Mouse (Mus musculus): ENCODE data around the gene Slitrk2. TPM values are rescaled to one million over a fixed set of nuclear protein-coding genes. Genes with fewer than 3 reads are reported as not detected.

The Slitrk2 gene
- 0.49 and 0.50 TPM in 2 replicates for polyA plus RNA-seq (2015; fragmentation: Nextera tagmentation; extraction: Ambion mirVana)

DNA sequence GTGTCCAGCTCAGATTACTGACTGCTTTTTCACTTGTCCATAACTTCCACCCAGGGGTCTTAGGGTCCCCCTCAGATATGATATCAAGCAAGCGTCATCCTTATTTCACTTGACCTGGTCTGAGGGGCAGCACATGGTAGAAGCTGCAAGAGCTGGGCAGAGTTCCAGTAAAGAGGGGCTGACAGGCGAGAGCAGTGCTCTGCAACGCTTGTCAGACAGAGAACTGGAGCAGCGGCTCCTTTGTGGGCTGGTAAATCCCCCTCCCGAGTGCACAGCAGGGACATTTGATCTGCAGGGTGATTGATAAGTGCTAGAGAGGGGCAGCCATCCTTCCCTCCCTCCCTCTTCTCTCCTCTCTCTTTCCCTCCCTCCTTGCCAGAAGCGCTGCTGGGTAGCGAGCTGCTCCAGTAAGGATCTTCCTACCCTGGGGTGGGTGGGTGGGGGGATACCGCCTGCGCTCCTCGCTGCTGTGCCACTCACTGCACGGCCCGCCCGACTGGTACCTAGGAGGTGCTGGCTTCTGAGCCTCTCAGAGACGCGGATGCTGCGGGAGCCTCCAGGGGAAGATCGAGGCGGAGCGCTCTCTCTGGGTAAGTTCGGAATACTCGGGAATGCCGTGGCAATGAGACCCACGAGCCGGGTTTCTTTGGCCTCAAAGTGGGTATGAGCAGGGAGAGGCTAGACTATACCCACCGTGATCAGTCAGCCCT lies at the start of gene Slitrk2:
Slitrk2 (plus strand) TSS at position 408 of the 710 bp plus-strand sequence.
- no peaks in the 10 kb centered on the region; the same call in 1 of the 2 replicates for H3K27me3 ChIP-seq (ENCODE audit: insufficient read depth, low read length)
- H3K4me1 ChIP-seq (ENCODE audit: insufficient read depth, low read length) = no peaks in the 10 kb centered on the region
- 0 out of 2 replicates have a peak within 1 kb of the TSS, but pooled peaks have one; percentile 35 for H3K9ac ChIP-seq (replicated peaks; ENCODE audit: low read length)
- 14% methylated on average over 25 of the region's 25 CpGs for WGBS
- peak; percentile 58 for ATAC-seq (ENCODE audit: low FRiP score, low TSS enrichment)
- peak within 1 kb of the TSS; percentile 33 for H3K4me3 ChIP-seq (ENCODE audit: low read length)
- no peaks in the 10 kb centered on the region for H3K36me3 ChIP-seq (ENCODE audit: insufficient read depth, low read length)
- no peak within 1 kb of the TSS for H3K27ac ChIP-seq (ENCODE audit: low read length)
- H3K9me3 ChIP-seq (ENCODE audit: low read length) = no peaks in the 10 kb centered on the region
- H3K4me2 ChIP-seq (replicated peaks; ENCODE audit: low read depth, low read length) = peak within 1 kb of the TSS; percentile 59

GRCm38 (mm10) chrX:66605490-66605889 lies 43.6 kb upstream of the Slitrk2 start:
- no peaks in the 10 kb centered on the region for H3K4me1 ChIP-seq (ENCODE audit: insufficient read depth, low read length)
- no peak overlapping the region for H3K4me2 ChIP-seq (replicated peaks; ENCODE audit: low read depth, low read length)
- H3K9me3 ChIP-seq (ENCODE audit: low read length) = no peaks in the 10 kb centered on the region
- 82% methylated on average over 3 of the region's 3 CpGs for WGBS
- H3K4me3 ChIP-seq (ENCODE audit: low read length) = no peak overlapping the region
- H3K27me3 ChIP-seq (ENCODE audit: insufficient read depth, low read length) = no peaks in the 10 kb centered on the region
- H3K9ac ChIP-seq (replicated peaks; ENCODE audit: low read length) = no peak overlapping the region
- no peaks in the 10 kb centered on the region for H3K36me3 ChIP-seq (ENCODE audit: insufficient read depth, low read length)
- ATAC-seq (ENCODE audit: low FRiP score, low TSS enrichment) = no peak
- no peak overlapping the region for H3K27ac ChIP-seq (ENCODE audit: low read length)

DNA sequence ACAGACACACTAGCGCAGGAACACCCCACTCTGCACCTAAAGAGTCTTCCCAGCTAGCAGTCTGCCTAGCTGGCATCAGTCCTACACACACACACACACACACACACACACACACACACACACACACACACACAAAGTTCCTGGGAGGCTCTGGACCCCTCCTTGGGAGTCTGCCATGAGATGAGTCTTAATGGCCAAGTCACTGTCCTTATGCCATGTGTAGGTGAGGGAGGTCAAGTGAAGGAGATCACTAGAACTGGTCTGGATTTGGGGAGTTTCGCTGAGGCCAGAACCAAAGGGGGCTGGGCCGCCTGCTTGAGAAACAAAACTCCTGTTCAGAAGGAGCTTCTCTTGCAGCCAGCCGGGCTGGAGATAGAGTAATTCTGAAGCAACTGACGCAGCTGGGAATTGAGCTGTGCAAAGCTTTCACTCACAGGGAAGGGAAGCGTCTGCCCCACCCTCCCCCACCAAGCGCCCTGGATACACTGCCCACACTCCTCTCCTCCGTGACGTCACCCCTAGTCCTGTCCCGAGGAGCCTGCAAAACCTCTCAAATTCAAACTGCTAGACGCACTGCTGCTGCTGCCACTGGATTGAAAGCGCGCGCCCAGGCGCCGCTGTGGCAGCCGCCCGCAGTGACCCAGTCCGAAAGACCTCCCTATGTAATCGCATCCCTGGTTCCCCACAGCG lies 3.5 kb downstream of the Slitrk2 start:
- Histone ChIP-seq H3K27ac (ENCODE audit: low read length) (no peak overlapping the region), H3K27me3 (ENCODE audit: insufficient read depth, low read length) (no peaks in the 10 kb centered on the region; the same call in 1 of the 2 replicates), H3K4me2 (replicated peaks; ENCODE audit: low read depth, low read length) (peak overlapping the region; percentile 61), H3K36me3 (ENCODE audit: insufficient read depth, low read length) (no peaks in the 10 kb centered on the region), H3K4me3 (ENCODE audit: low read length) (peak overlapping the region; percentile 44), H3K9ac (replicated peaks; ENCODE audit: low read length) (0 out of 2 replicates have a peak overlapping the region, but pooled peaks have one; percentile 11), H3K4me1 (ENCODE audit: insufficient read depth, low read length) (no peaks in the 10 kb centered on the region), H3K9me3 (ENCODE audit: low read length) (no peaks in the 10 kb centered on the region)
- 13% methylated on average over 21 of the region's 21 CpGs for WGBS
- ATAC-seq (ENCODE audit: low FRiP score, low TSS enrichment) = peak; percentile 87; the same call in 1 of the 2 replicates

DNA sequence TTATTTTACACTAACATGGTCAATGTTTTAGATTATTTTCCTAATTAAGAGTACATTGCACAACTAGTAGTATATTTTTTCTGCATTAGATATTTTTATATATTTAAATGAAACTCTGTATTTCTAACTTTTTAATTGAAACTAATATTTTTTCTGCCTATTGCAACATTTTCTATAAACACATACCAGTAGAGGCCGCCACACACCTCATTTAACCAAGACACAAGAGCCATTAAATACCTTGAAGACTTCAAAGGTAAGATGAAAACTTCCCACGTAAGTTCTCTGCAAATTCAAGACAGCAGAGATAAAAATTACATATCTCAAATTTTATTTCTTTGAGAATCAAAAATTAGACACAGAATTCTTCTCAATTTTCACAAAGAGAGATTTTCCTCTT lies 8.2 kb downstream of the Slitrk2 start:
- ATAC-seq (ENCODE audit: low FRiP score, low TSS enrichment) = no peak
- 30% methylated on average over 2 of the region's 2 CpGs for WGBS
- Histone ChIP-seq H3K36me3 (ENCODE audit: insufficient read depth, low read length) (no peaks in the 10 kb centered on the region), H3K9ac (replicated peaks; ENCODE audit: low read length) (no peak overlapping the region), H3K27ac (ENCODE audit: low read length) (no peak overlapping the region), H3K9me3 (ENCODE audit: low read length) (no peaks in the 10 kb centered on the region), H3K4me2 (replicated peaks; ENCODE audit: low read depth, low read length) (no peak overlapping the region), H3K27me3 (ENCODE audit: insufficient read depth, low read length) (no peaks in the 10 kb centered on the region), H3K4me1 (ENCODE audit: insufficient read depth, low read length) (no peaks in the 10 kb centered on the region), H3K4me3 (ENCODE audit: low read length) (no peak overlapping the region)

- Histone ChIP-seq H3K4me2 (replicated peaks; ENCODE audit: low read depth, low read length) (no peak overlapping the region), H3K4me1 (ENCODE audit: insufficient read depth, low read length) (no peaks in the 10 kb centered on the region), H3K36me3 (ENCODE audit: insufficient read depth, low read length) (no peaks in the 10 kb centered on the region), H3K27ac (ENCODE audit: low read length) (no peak overlapping the region), H3K4me3 (ENCODE audit: low read length) (no peak overlapping the region), H3K9me3 (ENCODE audit: low read length) (no peaks in the 10 kb centered on the region), H3K27me3 (ENCODE audit: insufficient read depth, low read length) (no peaks in the 10 kb centered on the region), H3K9ac (replicated peaks; ENCODE audit: low read length) (no peak overlapping the region)
- 93% methylated on average over 4 of the region's 4 CpGs for WGBS
- no peak for ATAC-seq (ENCODE audit: low FRiP score, low TSS enrichment)
Observed at GRCm38 (mm10) chrX:66676959-66677358, 27.8 kb downstream of the Slitrk2 start.

- no peaks in the 10 kb centered on the region for H3K36me3 ChIP-seq (ENCODE audit: insufficient read depth, low read length)
- no peak overlapping the region for H3K4me3 ChIP-seq (ENCODE audit: low read length)
- no peaks in the 10 kb centered on the region for H3K9me3 ChIP-seq (ENCODE audit: low read length)
- no peak overlapping the region for H3K4me2 ChIP-seq (replicated peaks; ENCODE audit: low read depth, low read length)
- no peak overlapping the region for H3K27ac ChIP-seq (ENCODE audit: low read length)
- no peaks in the 10 kb centered on the region for H3K27me3 ChIP-seq (ENCODE audit: insufficient read depth, low read length)
- no peak for ATAC-seq (ENCODE audit: low FRiP score, low TSS enrichment)
- 40% methylated on average over 7 of the region's 7 CpGs for WGBS
- H3K4me1 ChIP-seq (ENCODE audit: insufficient read depth, low read length) = no peaks in the 10 kb centered on the region
- H3K9ac ChIP-seq (replicated peaks; ENCODE audit: low read length) = no peak overlapping the region
Observed at GRCm38 (mm10) chrX:66678646-66679045, 29.5 kb downstream of the Slitrk2 start.
